Mouse (Mus musculus) intestine, embryonic 16.5 days (tissue): ENCODE measurements around the gene Il12rb1. TPM values are rescaled to one million over a fixed set of nuclear protein-coding genes. Genes with fewer than 3 reads are reported as not detected.

ENCODE experiments used
- ATAC-seq: fragments of 200-750 bp; cut with Nextera tagmentation; 2 replicates; pipeline ENCODE4 v1.8.0; 2017; ENCODE audit warnings: moderate TSS enrichment, moderate library complexity
- H3K27ac ChIP-seq: fragments of 300-500 bp; sonication (generic); 2 replicates; pipeline ENCODE4 v1.5.1; 2014; ENCODE audit warnings: mild to moderate bottlenecking, low read length
- H3K27me3 ChIP-seq: fragments of 300-500 bp; sonication (generic); replicated peaks from 2 replicates; pipeline ENCODE4 v1.6.1; 2014; ENCODE audit warnings: low read length, control low read depth, mixed read lengths; ENCODE audit not compliant: control insufficient read depth, insufficient read depth
- H3K36me3 ChIP-seq: fragments of 300-500 bp; sonication (generic); 2 replicates; pipeline ENCODE4 v1.6.1; 2014; ENCODE audit warnings: low read length, control low read depth; ENCODE audit not compliant: control insufficient read depth, insufficient read depth
- H3K4me1 ChIP-seq: fragments of 300-500 bp; sonication (generic); 2 replicates; pipeline ENCODE4 v1.6.1; 2014; ENCODE audit warnings: low read length, control low read depth, mixed read lengths; ENCODE audit not compliant: control insufficient read depth, insufficient read depth
- H3K4me2 ChIP-seq: fragments of 300-500 bp; sonication (generic); 2 replicates; pipeline ENCODE4 v1.6.1; 2014; ENCODE audit warnings: low read depth, low read length, control low read depth
- H3K4me3 ChIP-seq: fragments of 300-500 bp; sonication (generic); 2 replicates; pipeline ENCODE4 v1.5.1; 2014; ENCODE audit warnings: mild to moderate bottlenecking, low read length
- H3K9ac ChIP-seq: fragments of 300-500 bp; sonication (generic); 2 replicates; pipeline ENCODE4 v1.6.1; 2014; ENCODE audit warnings: low read depth, low read length
- H3K9me3 ChIP-seq: fragments of 300-500 bp; sonication (generic); 2 replicates; pipeline ENCODE4 v1.6.1; 2016; ENCODE audit warnings: low read length, control low read depth; ENCODE audit not compliant: control insufficient read depth
- WGBS: fragments of 180-500 bp; shearing (Covaris S2); extraction: QIAGEN DNeasy Blood & Tissue Kit; methylation state at CpG from one replicate; pipeline ENCODE4 v1.1.7; 2014; 5-methylcytosine and 5-hydroxymethylcytosine counted together
- polyA plus RNA-seq: library from polyadenylated mRNA; unstranded; fragments of >200 nt; fragmentation: Nextera tagmentation; extraction: Ambion mirVana; gene quantifications from 2 replicates; pipeline ENCODE4 v1.2.1, GENCODE M21; 2015

Il12rb1 gene
- polyA plus RNA-seq, 1 experiment from 2014 or later = 0.34 TPM

- peak overlapping the region; percentile 82 for H3K9ac ChIP-seq
- H3K27me3 ChIP-seq = no peaks in the 10 kb centered on the region
- H3K4me3 ChIP-seq = peak overlapping the region; percentile 66
- 0 out of 2 replicates have a peak, but pooled peaks have one; percentile 3 for ATAC-seq
- H3K4me2 ChIP-seq = peak overlapping the region; percentile 92
- peaks cover 22% of the 10 kb centered on the region for H3K36me3 ChIP-seq
- H3K9me3 ChIP-seq = no peaks in the 10 kb centered on the region
- peaks cover 13% of the 10 kb centered on the region for H3K4me1 ChIP-seq
- peak overlapping the region; percentile 91 for H3K27ac ChIP-seq
- WGBS = 2% methylated on average over 34 of the region's 34 CpGs
Observed at GRCm38 (mm10) chr8:70765838-70766570, 42.2 kb upstream of the Il12rb1 start.

GRCm38 (mm10) chr8:70766571-70767440 lies 41.4 kb upstream of the Il12rb1 start:
- peak; percentile 59 for ATAC-seq
- H3K9me3 ChIP-seq = no peaks in the 10 kb centered on the region
- H3K4me2 ChIP-seq = peak overlapping the region; percentile 92
- WGBS = 10% methylated on average over 21 of the region's 21 CpGs
- H3K36me3 ChIP-seq = peaks cover 28% of the 10 kb centered on the region
- H3K27me3 ChIP-seq = no peaks in the 10 kb centered on the region
- peak overlapping the region; percentile 66 for H3K4me3 ChIP-seq
- H3K27ac ChIP-seq = peak overlapping the region; percentile 91
- H3K9ac ChIP-seq = peak overlapping the region; percentile 82
- peaks cover 13% of the 10 kb centered on the region for H3K4me1 ChIP-seq

- peaks cover 31% of the 10 kb centered on the region for H3K36me3 ChIP-seq
- H3K4me2 ChIP-seq = no peak overlapping the region
- H3K9ac ChIP-seq = no peak overlapping the region
- WGBS = 90% methylated on average over 6 of the region's 6 CpGs
- H3K4me1 ChIP-seq = peaks cover 17% of the 10 kb centered on the region
- H3K27ac ChIP-seq = no peak overlapping the region
- H3K9me3 ChIP-seq = no peaks in the 10 kb centered on the region
- H3K27me3 ChIP-seq = no peaks in the 10 kb centered on the region
- no peak overlapping the region for H3K4me3 ChIP-seq
- no peak for ATAC-seq
Observed at GRCm38 (mm10) chr8:70767503-70767902, 40.7 kb upstream of the Il12rb1 start.

- no peaks in the 10 kb centered on the region for H3K9me3 ChIP-seq
- H3K9ac ChIP-seq = no peak overlapping the region
- H3K4me2 ChIP-seq = no peak overlapping the region
- H3K4me1 ChIP-seq = peaks cover 25% of the 10 kb centered on the region
- peaks cover 31% of the 10 kb centered on the region for H3K36me3 ChIP-seq
- H3K27me3 ChIP-seq = no peaks in the 10 kb centered on the region
- no peak overlapping the region for H3K27ac ChIP-seq
- WGBS = 92% methylated on average over 32 of the region's 32 CpGs
- no peak for ATAC-seq
- no peak overlapping the region for H3K4me3 ChIP-seq
Observed at GRCm38 (mm10) chr8:70768231-70768776, 39.9 kb upstream of the Il12rb1 start.

- H3K4me3 ChIP-seq = no peak overlapping the region
- WGBS = 85% methylated on average over 16 of the region's 16 CpGs
- peaks cover 28% of the 10 kb centered on the region for H3K4me1 ChIP-seq
- H3K27ac ChIP-seq = no peak overlapping the region
- no peak for ATAC-seq
- H3K4me2 ChIP-seq = no peak overlapping the region
- no peaks in the 10 kb centered on the region for H3K9me3 ChIP-seq
- H3K36me3 ChIP-seq = peaks cover 29% of the 10 kb centered on the region
- no peak overlapping the region for H3K9ac ChIP-seq
- H3K27me3 ChIP-seq = no peaks in the 10 kb centered on the region
Observed at GRCm38 (mm10) chr8:70768956-70769355, 39.3 kb upstream of the Il12rb1 start.

- 7% methylated on average over 26 of the region's 26 CpGs for WGBS
- Histone ChIP-seq H3K27ac (no peak overlapping the region), H3K4me3 (no peak overlapping the region), H3K27me3 (no peaks in the 10 kb centered on the region), H3K4me1 (peaks cover 32% of the 10 kb centered on the region), H3K36me3 (peaks cover 29% of the 10 kb centered on the region), H3K9ac (no peak overlapping the region), H3K9me3 (no peaks in the 10 kb centered on the region), H3K4me2 (no peak overlapping the region)
- peak; percentile 40 for ATAC-seq
Observed at GRCm38 (mm10) chr8:70769359-70769758, 38.9 kb upstream of the Il12rb1 start.

- Histone ChIP-seq H3K9me3 (no peaks in the 10 kb centered on the region), H3K27me3 (no peaks in the 10 kb centered on the region), H3K36me3 (peaks cover 29% of the 10 kb centered on the region), H3K27ac (no peak overlapping the region), H3K4me1 (peaks cover 36% of the 10 kb centered on the region), H3K4me2 (no peak overlapping the region), H3K9ac (no peak overlapping the region), H3K4me3 (no peak overlapping the region)
- no peak for ATAC-seq
- WGBS = 76% methylated on average over 12 of the region's 12 CpGs
Observed at GRCm38 (mm10) chr8:70769858-70770257, 38.4 kb upstream of the Il12rb1 start.

- no peak overlapping the region for H3K4me2 ChIP-seq
- 95% methylated on average over 13 of the region's 13 CpGs for WGBS
- H3K4me1 ChIP-seq = peaks cover 43% of the 10 kb centered on the region
- no peak overlapping the region for H3K4me3 ChIP-seq
- no peak for ATAC-seq
- no peaks in the 10 kb centered on the region for H3K27me3 ChIP-seq
- no peak overlapping the region for H3K9ac ChIP-seq
- no peaks in the 10 kb centered on the region for H3K9me3 ChIP-seq
- no peak overlapping the region for H3K27ac ChIP-seq
- peaks cover 29% of the 10 kb centered on the region for H3K36me3 ChIP-seq
Observed at GRCm38 (mm10) chr8:70770748-70771147, 37.5 kb upstream of the Il12rb1 start.

GRCm38 (mm10) chr8:70771217-70771616 lies 37.0 kb upstream of the Il12rb1 start:
- H3K9ac ChIP-seq = no peak overlapping the region
- no peaks in the 10 kb centered on the region for H3K9me3 ChIP-seq
- H3K36me3 ChIP-seq = peaks cover 29% of the 10 kb centered on the region
- no peak overlapping the region for H3K4me2 ChIP-seq
- H3K27ac ChIP-seq = no peak overlapping the region
- 93% methylated on average over 7 of the region's 7 CpGs for WGBS
- no peaks in the 10 kb centered on the region for H3K27me3 ChIP-seq
- H3K4me1 ChIP-seq = peaks cover 45% of the 10 kb centered on the region
- no peak for ATAC-seq
- H3K4me3 ChIP-seq = no peak overlapping the region
